Mouse (Mus musculus) cerebellum, postnatal 25 days (tissue): ENCODE data around the gene Aifm2.
A peak's percentile ranks its signal among the peaks of the same experiment; 100 is the strongest.

Source experiments
- DNase-seq, 2 experiments: peaks; one replicate each; pipeline ENCODE4 v3.0.0; 2021; ENCODE audit warnings: mixed read lengths in 2 of 2

The Aifm2 gene

GRCm38 (mm10) chr10:61781461-61782128 is 66.5 kb downstream of the Aifm2 start:
- peak; percentile 13 to 38 for DNase-seq

- peak; percentile 85 to 86 for DNase-seq
Observed at GRCm38 (mm10) chr10:61782799-61783611, 67.9 kb downstream of the Aifm2 start.

- peak; percentile 87 for DNase-seq
Observed at GRCm38 (mm10) chr10:61783621-61784251, 68.7 kb downstream of the Aifm2 start, which contains the start of gene H2afy2. H2afy2 (minus strand) TSS chr10:61784147.

- peak in 1 of 2 experiments; percentile 14 for DNase-seq
Observed at GRCm38 (mm10) chr10:61784414-61784813, 69.4 kb downstream of the Aifm2 start.

- no peak for DNase-seq
Observed at GRCm38 (mm10) chr10:61787541-61788313, 72.7 kb downstream of the Aifm2 start.

- DNase-seq = no peak
Observed at GRCm38 (mm10) chr10:61788499-61788898, 73.4 kb downstream of the Aifm2 start.
